Mouse (Mus musculus): ENCODE data around the gene Rcn3. TPM values are rescaled to one million over a fixed set of nuclear protein-coding genes. Genes with fewer than 3 reads are reported as not detected.
A peak's percentile ranks its signal among the peaks of the same experiment; 100 is the strongest.

Gene Rcn3
- polyA plus RNA-seq, 2 experiments, result 19.2 to 20.6 TPM

DNA sequence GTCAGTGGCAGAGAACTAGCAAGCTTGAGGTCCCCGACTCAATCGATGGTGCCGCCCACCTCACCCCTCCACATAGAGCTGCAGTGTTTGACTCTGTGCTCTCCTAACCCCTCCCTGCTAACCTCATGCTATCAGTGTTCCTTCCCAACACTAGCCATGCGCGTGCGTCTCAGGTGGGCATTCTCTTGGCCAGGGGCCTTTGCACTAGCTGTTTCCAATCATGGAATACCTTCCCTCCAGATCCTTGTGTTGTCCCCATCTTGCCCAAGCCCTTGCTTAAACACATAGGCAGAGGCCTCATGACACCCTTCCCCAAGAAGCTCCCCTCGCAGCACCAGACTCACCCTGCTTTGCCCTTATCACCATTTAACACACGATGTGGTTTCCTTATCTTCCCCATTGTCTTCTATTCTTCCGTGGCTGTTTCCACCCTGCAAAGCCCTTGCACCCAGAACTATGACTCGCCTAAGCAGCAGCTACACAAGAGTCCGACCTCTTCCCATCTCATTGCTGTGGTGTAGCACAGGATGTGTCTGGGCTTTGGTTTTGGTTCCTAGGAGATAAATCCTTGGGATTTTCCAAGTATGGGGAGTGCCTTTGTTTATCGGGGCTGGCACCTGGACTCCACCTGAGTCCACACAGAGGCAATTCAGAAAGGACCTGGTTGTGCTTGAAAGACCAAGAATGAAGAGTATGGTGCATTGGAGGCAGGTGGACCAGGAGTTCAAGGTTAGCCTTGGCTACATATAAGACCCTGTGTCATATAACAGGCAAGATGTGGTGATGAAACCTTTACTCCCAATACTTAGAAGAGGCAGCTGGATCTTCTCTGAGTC lies 45.4 kb upstream of the Rcn3 start:
- Histone ChIP-seq H3K27ac (peak overlapping the region; percentile 46), H3K36me3 (replicated peaks; ENCODE audit: control insufficient read depth, insufficient read depth, low read depth) (no peaks in the 10 kb centered on the region), H3K4me2 (ENCODE audit: low read depth) (peak overlapping the region; percentile 67), H3K9me3 (ENCODE audit: control insufficient read depth, low read length) (no peaks in the 10 kb centered on the region), H3K4me1 (replicated peaks; ENCODE audit: control insufficient read depth in 2 of 2, insufficient read depth in 2 of 2, low read length in 1 of 2) (peaks cover 20 to 42% of the 10 kb centered on the region in 2 experiments), H3K9ac (replicated peaks) (no peak overlapping the region), H3K4me3 (ENCODE audit: insufficient read depth in 1 of 2, low read depth in 2 of 2, low read length in 2 of 2) (no peak overlapping the region), H3K27me3 (ENCODE audit: control insufficient read depth, insufficient read depth, low read length) (no peaks in the 10 kb centered on the region)
- peak; percentile 69 to 71 (median 71) for DNase-seq (ENCODE audit: low read depth in 3 of 3, low spot score in 3 of 3)
- TF ChIP-seq EP300 (IDR thresholded peaks at IDR 0.05; ENCODE audit: low read depth) (peak; percentile 80), CTCF (IDR thresholded peaks at IDR 0.05; ENCODE audit: low read depth) (no peak)
- peak; percentile 73 for ATAC-seq (ENCODE audit: insufficient read depth)
- WGBS (ENCODE audit: insufficient replicate concordance), result 8% methylated on average over 12 of the region's 12 CpGs

DNA sequence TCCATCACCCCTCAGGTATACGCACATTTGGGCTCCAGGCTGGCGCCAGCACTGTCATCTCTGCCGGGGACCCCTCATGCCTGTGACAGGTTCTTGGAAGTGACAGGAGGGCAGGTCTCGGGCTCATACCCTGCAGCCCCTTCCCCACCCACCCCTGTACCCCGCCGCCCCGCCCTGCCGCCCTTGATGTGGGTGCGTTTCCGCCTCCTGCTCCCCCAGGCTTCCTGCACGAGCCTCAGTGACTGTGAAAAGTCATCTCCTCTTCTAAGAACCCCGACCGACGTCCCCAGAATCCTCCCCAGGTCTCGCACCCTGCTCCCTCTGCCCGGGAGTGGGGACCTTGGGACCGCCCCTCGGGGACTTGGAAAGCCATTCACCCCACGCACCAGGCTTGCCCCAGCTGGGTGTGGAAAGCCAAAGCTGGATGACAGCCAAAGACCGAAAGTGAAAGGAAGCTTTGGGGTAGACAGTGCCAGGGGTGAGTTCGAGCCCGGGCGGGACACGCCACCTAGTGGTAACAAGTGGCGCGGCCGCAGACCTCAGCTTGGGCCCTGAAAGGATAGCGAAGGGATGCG lies 44.1 kb upstream of the Rcn3 start, which contains the start of the genes Gm45713 and Flt3l:
Gm45713 (minus strand) TSS at position 239 of the 575 bp plus-strand sequence.
Flt3l (minus strand) TSS at position 440 of the 575 bp plus-strand sequence.
- Histone ChIP-seq H3K9me3 (ENCODE audit: control insufficient read depth, low read length) (no peaks in the 10 kb centered on the region), H3K9ac (replicated peaks) (peak within 1 kb of the TSS; percentile 70), H3K4me3 (ENCODE audit: insufficient read depth in 1 of 2, low read depth in 2 of 2, low read length in 2 of 2) (peak within 1 kb of the TSS; percentile 74 to 79), H3K27me3 (ENCODE audit: control insufficient read depth, insufficient read depth, low read length) (no peaks in the 10 kb centered on the region), H3K4me2 (ENCODE audit: low read depth) (peak within 1 kb of the TSS; percentile 67), H3K4me1 (replicated peaks; ENCODE audit: control insufficient read depth in 2 of 2, insufficient read depth in 2 of 2, low read length in 1 of 2) (peaks cover 20 to 42% of the 10 kb centered on the region in 2 experiments), H3K27ac (peak within 1 kb of the TSS; percentile 51), H3K36me3 (replicated peaks; ENCODE audit: control insufficient read depth, insufficient read depth, low read depth) (no peaks in the 10 kb centered on the region)
- TF ChIP-seq EP300 (IDR thresholded peaks at IDR 0.05; ENCODE audit: low read depth) (no peak), CTCF (IDR thresholded peaks at IDR 0.05; ENCODE audit: low read depth) (peak; percentile 100)
- ATAC-seq (ENCODE audit: insufficient read depth) (peak; percentile 70), DNase-seq (ENCODE audit: low read depth in 3 of 3, low spot score in 3 of 3) (peak; percentile 78 to 84 (median 79))
- WGBS (ENCODE audit: insufficient replicate concordance), result under 1% methylated on average over 29 of the region's 29 CpGs

DNA sequence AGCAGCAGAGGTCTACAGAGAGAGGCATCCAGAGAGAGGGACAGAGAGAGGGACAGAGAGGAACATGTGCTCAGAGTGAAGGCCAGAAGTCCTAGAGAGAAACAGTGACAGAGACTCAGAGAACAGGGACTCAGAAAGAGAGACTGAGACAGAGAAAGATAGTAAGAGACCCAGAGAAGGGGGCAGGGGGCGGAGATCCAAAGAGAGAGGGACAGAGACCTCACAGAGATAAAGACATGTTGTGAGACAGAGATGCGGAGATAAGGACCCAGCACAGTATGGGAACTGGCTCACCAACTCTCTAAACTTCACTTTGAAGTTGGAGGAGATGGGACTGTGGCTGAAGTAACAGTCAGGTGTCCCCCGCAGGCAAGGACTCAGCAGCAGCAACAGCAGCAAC lies 43.3 kb upstream of the Rcn3 start:
- H3K9ac ChIP-seq (replicated peaks), result peak overlapping the region; percentile 70
- 14% methylated on average over 3 of the region's 3 CpGs for WGBS (ENCODE audit: insufficient replicate concordance)

DNA sequence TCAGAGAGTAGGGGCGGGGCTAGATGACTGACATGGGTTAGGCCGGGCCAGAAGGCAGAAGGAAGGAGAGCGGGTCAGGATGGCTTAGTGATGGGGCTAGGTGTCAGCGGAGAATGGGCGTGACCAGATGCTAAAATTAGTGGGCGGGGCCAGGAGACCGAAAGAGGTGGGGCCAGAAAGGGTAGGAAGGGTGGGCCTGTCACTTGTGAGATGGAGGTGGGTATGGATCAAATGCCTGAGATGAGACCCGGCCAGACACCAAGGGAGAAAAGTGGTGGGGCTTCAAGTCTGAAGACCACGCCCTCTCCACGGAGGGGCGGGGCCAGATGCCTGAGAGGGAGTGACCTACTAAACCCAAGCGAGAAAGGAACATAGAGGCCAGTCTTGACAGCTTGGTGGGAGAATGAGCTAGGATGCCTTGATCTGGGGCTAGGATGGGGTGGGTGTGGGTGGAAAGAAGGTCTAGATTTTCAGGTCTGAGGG lies 42.6 kb upstream of the Rcn3 start:
- Histone ChIP-seq H3K27ac (peak overlapping the region; percentile 51; the same call in 1 of the 2 replicates), H3K9ac (replicated peaks) (peak overlapping the region; percentile 70), H3K9me3 (ENCODE audit: control insufficient read depth, low read length) (no peaks in the 10 kb centered on the region), H3K4me1 (replicated peaks; ENCODE audit: control insufficient read depth in 2 of 2, insufficient read depth in 2 of 2, low read length in 1 of 2) (peaks cover 27 to 44% of the 10 kb centered on the region in 2 experiments), H3K27me3 (ENCODE audit: control insufficient read depth, insufficient read depth, low read length) (no peaks in the 10 kb centered on the region), H3K36me3 (replicated peaks; ENCODE audit: control insufficient read depth, insufficient read depth, low read depth) (no peaks in the 10 kb centered on the region), H3K4me2 (ENCODE audit: low read depth) (peak overlapping the region; percentile 67), H3K4me3 (ENCODE audit: insufficient read depth in 1 of 2, low read depth in 2 of 2, low read length in 2 of 2) (peak overlapping the region; percentile 16 to 74)
- peak; percentile 36 for ATAC-seq (ENCODE audit: insufficient read depth)
- peak; percentile 63 to 76 (median 66) for DNase-seq (ENCODE audit: low read depth in 3 of 3, low spot score in 3 of 3)
- WGBS (ENCODE audit: insufficient replicate concordance), result 2% methylated on average over 12 of the region's 12 CpGs
- TF ChIP-seq EP300 (IDR thresholded peaks at IDR 0.05; ENCODE audit: low read depth) (no peak), CTCF (IDR thresholded peaks at IDR 0.05; ENCODE audit: low read depth) (no peak)

More for the DNA sequence above, 43.3 kb upstream of the Rcn3 start:
- H3K4me2 ChIP-seq (ENCODE audit: low read depth), result peak overlapping the region; percentile 67
- TF ChIP-seq EP300 (IDR thresholded peaks at IDR 0.05; ENCODE audit: low read depth), result no peak; the same call in 1 of the 2 replicates
- TF ChIP-seq CTCF (IDR thresholded peaks at IDR 0.05; ENCODE audit: low read depth), result no peak
- DNase-seq (ENCODE audit: low read depth in 3 of 3, low spot score in 3 of 3) (no peak), ATAC-seq (ENCODE audit: insufficient read depth) (peak; percentile 6; the same call in 1 of the 2 replicates)
- peak overlapping the region; percentile 74 to 79 for H3K4me3 ChIP-seq (ENCODE audit: insufficient read depth in 1 of 2, low read depth in 2 of 2, low read length in 2 of 2)
- no peaks in the 10 kb centered on the region for H3K9me3 ChIP-seq (ENCODE audit: control insufficient read depth, low read length)
- H3K4me1 ChIP-seq (replicated peaks; ENCODE audit: control insufficient read depth in 2 of 2, insufficient read depth in 2 of 2, low read length in 1 of 2), result peaks cover 20 to 42% of the 10 kb centered on the region in 2 experiments
- H3K36me3 ChIP-seq (replicated peaks; ENCODE audit: control insufficient read depth, insufficient read depth, low read depth), result no peaks in the 10 kb centered on the region
- peak overlapping the region; percentile 51 for H3K27ac ChIP-seq
- H3K27me3 ChIP-seq (ENCODE audit: control insufficient read depth, insufficient read depth, low read length), result no peaks in the 10 kb centered on the region
